Mouse (Mus musculus) embryonic fibroblast, embryonic 13.5 days (primary cell): ENCODE measurements around the gene Abcc2. TPM values are rescaled to one million over a fixed set of nuclear protein-coding genes. Genes with fewer than 3 reads are reported as not detected.

Source experiments
- H3K27ac ChIP-seq: 2 replicates; pipeline ENCODE4 v1.5.1; 2012; ENCODE audit warnings: low read length, control low read depth, inconsistent platforms; ENCODE audit not compliant: insufficient read depth
- H3K4me1 ChIP-seq: 2 replicates; pipeline ENCODE4 v1.6.1; 2011; ENCODE audit warnings: low read length; ENCODE audit not compliant: control insufficient read depth, insufficient read depth
- H3K4me3 ChIP-seq: 2 replicates; pipeline ENCODE4 v1.5.1; 2011; ENCODE audit warnings: mild to moderate bottlenecking, control low read depth, low read length; ENCODE audit not compliant: insufficient read depth
- CTCF ChIP-seq: IDR thresholded peaks from 2 replicates; pipeline ENCODE4 v1.5.1; 2011; ENCODE audit warnings: mild to moderate bottlenecking, control low read depth, low read length, moderate library complexity, borderline replicate concordance; ENCODE audit not compliant: insufficient read depth
- POLR2A ChIP-seq: IDR thresholded peaks from 2 replicates; pipeline ENCODE4 v1.6.1; 2011; ENCODE audit warnings: low read depth, mild to moderate bottlenecking, control low read depth, low read length, moderate library complexity
- polyA plus RNA-seq: library from polyadenylated mRNA; stranded (reverse); fragments of >200 nt; gene quantifications from 2 replicates; pipeline ENCODE4 v1.2.4, GENCODE M21; 2011; ENCODE audit warnings: low read depth; ENCODE audit not compliant: missing spikeins, insufficient read length

Abcc2 gene
- polyA plus RNA-seq, 1 experiment: not detected

DNA sequence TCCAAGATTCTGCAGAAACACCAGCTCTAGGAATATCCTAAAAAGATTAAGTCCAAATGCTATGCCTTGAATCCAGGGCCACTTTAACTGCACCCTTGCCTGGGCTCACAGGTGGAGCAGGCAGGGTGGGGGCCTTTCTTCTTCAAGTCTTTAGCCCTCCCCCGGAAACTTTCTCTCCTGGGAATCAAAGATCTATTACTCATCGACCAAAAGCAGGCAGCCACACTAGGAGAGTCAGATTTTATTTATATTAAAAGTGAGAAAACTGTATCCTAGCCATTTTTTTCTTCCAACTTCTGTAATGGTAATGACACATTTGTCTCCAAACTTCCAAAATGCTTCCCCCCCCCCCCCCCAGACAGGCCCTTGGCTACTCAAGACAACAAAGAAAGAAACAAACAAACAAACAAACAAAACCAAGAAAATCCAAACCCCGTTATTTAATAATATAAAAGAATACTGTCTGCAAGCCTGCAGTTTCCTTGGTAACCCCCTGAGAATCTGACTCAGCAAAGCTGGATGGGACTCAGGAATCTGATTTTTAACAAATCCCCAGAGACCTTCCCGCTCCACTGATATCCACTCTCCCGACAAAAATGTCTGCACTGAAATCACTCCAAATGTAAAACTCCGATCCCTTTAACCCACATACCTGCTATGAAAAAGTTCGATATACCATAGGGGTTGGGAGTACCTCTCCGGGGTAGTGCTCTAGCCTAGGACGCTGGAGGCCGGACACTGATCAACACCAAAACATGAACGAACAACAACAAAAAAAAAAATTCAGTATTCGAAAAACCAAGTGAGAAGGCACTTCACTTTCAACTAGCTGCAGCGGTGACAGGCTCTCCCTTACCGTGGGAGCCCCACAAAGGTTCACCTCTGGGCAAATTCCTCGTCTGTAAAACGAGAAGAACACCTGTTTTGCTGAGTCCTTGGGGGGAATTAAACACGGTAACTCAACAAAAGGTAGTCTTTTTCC lies 96.4 kb downstream of the Abcc2 start:
- peaks cover 7% of the 10 kb centered on the region for H3K4me1 ChIP-seq
- TF ChIP-seq CTCF (no peak), POLR2A (no peak)
- H3K4me3 ChIP-seq: peak overlapping the region; percentile 64
- peak overlapping the region; percentile 93 for H3K27ac ChIP-seq

DNA sequence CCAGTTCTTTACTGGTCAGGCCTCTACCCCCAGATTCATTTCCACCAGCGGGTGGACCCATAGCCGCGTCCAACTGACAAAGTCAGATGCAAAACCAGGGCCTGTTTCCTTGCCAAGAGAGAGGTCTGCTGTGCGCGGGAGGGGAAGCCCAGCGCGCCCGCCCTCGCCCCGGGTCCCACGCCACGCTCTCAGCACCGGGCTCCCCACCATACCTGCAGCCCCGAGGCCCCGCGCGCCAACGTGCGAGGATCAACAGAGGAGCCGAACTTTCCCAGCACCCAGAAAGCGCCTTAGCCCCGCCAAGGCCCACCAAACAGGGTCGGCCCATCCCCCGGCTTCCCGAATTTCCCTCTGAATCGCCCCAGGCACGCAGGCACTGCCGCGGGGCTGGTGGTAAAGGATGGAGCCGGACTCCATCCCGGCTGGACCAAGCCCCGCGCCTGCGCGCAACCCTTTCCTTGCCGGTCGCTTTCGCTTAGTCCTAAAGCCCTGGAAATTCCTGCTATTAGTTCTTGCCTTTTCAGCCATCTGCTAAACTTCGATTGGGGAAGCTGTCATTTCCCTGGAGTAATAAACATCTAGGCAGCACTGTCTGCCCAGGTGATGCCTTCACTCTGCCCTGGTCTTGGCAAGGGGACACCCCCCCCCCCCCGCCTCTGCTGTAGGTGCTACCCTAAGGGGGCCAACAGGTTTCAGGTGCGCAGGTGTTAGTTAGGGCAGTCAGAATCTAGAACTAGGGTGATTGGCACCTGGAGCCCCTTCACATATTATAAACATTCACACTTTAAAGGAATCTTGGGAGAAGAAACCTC lies 97.6 kb downstream of the Abcc2 start:
- Histone ChIP-seq H3K4me1 (peaks cover 7% of the 10 kb centered on the region), H3K4me3 (peak overlapping the region; percentile 64), H3K27ac (peak overlapping the region; percentile 93)
- TF ChIP-seq CTCF (no peak), POLR2A (peak; percentile 50)

DNA sequence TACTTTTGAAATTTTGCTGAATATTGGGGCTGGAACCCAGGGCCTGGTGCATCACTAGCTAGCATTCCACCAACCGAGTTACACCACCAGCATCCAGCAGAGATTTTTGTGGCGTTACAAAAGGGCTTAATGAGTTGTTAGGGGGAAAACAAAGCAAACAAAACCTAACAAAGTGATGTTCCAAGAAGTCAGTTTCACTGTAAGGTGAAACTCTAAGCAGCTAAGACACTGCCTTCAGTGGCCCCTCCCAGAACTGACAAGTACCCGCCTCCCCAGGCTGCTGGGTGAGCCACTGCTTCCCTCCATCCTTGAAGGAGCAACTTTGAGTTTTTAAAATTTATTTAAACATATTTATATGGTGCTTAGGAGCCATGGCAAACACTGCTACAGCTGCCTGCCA lies 98.4 kb downstream of the Abcc2 start:
- peaks cover 4% of the 10 kb centered on the region for H3K4me1 ChIP-seq
- no peak overlapping the region for H3K4me3 ChIP-seq
- peak overlapping the region; percentile 93; the same call in 1 of the 2 replicates for H3K27ac ChIP-seq
- TF ChIP-seq POLR2A: no peak
- no peak for TF ChIP-seq CTCF

DNA sequence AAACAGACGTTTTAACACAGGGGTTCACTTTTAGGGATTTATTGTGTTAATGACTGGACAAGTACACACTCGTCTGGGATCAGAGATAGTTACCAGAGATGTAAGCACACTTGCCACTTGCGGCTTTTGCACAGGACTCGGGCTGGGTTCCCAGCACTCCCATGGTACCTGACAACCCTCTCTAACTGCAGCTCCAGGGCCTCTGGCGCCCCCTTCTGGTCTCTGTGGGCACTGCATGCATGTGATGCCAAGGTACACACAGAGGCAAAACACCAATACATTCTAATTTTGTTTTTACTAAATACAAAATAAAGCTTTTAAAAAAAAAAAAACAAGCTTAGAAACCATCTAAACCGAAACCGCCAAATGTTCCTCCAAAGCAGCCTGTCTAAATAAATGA lies 99.6 kb downstream of the Abcc2 start:
- no peak overlapping the region for H3K4me3 ChIP-seq
- TF ChIP-seq POLR2A (no peak), CTCF (no peak)
- H3K27ac ChIP-seq: no peak overlapping the region
- H3K4me1 ChIP-seq: peaks cover 6% of the 10 kb centered on the region

DNA sequence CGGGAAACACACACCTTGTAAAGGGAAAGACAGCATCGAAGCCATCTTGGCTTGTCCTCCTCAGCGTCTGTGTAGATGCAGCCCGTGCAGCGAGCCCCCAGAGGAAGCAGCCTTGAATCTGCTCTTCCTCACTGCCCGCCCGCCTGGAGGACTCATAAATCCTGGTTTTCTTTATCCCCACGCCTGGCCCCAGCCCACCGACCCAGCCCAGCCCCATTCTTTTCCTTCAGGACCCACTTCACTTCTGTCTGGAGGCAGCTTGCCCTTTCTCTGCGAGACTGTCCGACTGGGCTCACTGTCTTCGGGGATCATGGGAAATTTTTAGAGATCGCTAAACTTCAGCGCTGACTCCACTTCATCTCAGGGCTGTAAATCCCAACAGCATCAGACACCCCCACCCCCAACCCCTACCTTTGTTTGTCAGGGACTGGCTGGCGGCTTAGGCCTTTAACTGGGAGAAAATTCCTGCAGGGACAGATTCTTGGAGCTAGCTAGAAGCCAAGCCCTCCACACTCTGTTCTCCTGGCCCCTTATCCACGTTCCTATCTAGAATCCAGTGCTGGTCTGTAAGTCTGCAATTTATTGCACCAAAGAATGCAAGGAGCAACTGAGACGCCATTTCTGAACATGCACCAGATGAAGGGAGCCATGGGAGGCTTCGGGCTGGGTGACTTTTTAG lies 101.0 kb downstream of the Abcc2 start:
- Histone ChIP-seq H3K4me1 (peaks cover 8% of the 10 kb centered on the region), H3K4me3 (no peak overlapping the region), H3K27ac (no peak overlapping the region)
- no peak for TF ChIP-seq CTCF
- TF ChIP-seq POLR2A: no peak

DNA sequence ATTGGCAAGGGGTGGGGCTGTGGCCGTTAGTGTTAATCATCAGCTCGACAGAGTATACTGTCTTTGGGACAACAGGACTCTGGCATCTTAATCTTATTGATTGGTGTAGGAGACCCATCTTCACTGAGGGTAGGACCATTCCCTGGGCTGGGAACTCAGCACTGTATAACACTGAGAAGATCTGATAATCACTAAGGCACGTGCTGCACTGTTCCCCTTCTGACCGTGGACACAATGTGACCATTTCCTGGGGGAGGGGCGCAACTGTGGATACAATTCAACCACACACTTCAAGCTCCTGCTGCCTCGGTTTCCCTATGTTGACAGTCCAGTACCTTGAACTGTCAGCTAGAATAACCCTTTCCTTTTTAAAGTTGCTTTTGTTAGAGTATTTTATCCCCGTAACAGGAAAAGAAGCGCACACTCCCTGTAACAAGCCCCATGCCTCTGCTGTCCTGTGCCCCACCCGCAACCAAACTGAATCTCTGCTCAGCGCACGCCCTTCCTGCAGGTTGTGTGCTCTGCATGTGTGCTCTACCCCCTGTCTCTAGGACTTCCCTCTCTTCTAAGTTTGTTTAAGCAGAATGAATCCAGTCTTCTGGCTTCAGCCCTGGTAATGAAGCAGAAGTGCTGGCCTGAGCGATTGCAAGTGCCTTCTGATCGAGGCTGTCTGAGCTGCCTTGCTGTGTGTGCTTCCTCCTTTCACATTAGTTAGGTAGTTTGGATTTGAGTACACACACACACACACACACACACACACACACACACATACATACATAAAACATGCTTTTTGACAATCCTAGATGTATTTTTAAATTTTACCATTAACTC lies 102.9 kb downstream of the Abcc2 start:
- no peak for TF ChIP-seq POLR2A
- no peak for TF ChIP-seq CTCF
- Histone ChIP-seq H3K4me1 (peaks cover 7% of the 10 kb centered on the region; the same call in 1 of the 2 replicates), H3K27ac (no peak overlapping the region), H3K4me3 (no peak overlapping the region)

DNA sequence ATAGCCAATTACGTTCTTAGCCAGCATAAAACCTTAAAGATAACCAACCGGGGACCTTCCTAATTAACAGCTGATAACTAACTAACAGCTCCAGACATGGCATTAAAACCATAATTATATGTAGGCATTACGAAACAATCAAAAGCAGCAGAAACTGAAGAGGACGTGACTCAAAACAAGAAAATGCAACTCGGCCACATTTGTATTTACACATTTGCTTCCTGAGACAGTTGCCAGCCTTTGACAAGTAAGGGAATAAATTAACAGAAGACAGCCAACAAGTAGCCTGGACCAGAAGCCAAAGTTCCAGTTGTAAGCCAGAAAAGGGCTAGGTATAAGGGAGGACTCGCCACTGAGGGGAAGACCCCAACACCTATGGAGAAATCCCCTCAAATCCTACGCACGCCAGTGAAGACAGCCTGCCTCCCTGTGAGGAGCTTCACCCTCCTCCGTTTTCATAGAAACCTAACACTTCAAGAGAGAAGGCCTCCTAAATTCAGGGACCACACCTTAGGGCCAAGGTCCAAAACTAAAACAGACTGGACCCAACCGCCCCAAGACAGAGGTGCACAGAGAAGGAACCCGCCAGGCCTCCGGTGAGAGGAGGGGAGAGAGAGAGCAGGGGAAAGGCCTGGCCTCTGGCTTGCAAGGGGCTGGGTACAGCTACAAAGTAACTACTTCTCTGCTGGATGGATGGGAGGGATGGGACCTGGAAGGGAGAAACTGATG lies 104.5 kb downstream of the Abcc2 start:
- Histone ChIP-seq H3K4me3 (no peak overlapping the region), H3K27ac (no peak overlapping the region), H3K4me1 (peaks cover 5% of the 10 kb centered on the region; the same call in 1 of the 2 replicates)
- no peak for TF ChIP-seq POLR2A
- no peak for TF ChIP-seq CTCF

DNA sequence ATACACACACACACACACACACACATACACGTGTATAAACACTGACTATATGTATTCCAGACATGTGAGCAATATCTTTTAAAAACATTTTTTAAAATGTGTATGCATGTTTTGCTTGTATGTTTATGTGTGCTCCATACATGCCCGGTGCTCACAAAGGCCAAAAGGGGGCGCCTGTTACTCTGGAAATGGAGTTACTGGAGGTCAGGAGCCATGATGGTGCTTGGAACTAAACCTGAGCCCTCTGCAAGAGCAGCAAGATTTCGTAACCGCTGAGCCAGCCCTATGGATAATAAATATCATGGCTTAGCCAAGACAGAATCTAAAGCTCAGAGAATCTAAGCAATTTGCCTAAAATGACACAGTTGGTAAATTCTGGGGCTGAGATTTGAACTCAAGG lies 105.2 kb downstream of the Abcc2 start:
- H3K4me3 ChIP-seq: no peak overlapping the region
- peaks cover 5% of the 10 kb centered on the region; the same call in 1 of the 2 replicates for H3K4me1 ChIP-seq
- no peak overlapping the region for H3K27ac ChIP-seq
- no peak for TF ChIP-seq POLR2A
- TF ChIP-seq CTCF: no peak
